Mouse (Mus musculus) hindbrain, embryonic 16.5 days (tissue): ENCODE data around the gene Ptpn9. TPM values are rescaled to one million over a fixed set of nuclear protein-coding genes. Genes with fewer than 3 reads are reported as not detected.

Experiments
- ATAC-seq: fragments of 200-750 bp; cut with Nextera tagmentation; 2 replicates; pipeline ENCODE4 v1.8.0; 2017; ENCODE audit warnings: moderate TSS enrichment, moderate library complexity
- H3K27ac ChIP-seq: fragments of 300-500 bp; sonication (generic); 2 replicates; pipeline ENCODE4 v1.5.1; 2014; ENCODE audit warnings: low read depth, mild to moderate bottlenecking, control low read depth, low read length, moderate library complexity
- H3K27me3 ChIP-seq: fragments of 300-500 bp; sonication (generic); replicated peaks from 2 replicates; pipeline ENCODE4 v1.6.1; 2014; ENCODE audit warnings: low read length; ENCODE audit not compliant: control insufficient read depth, insufficient read depth
- H3K36me3 ChIP-seq: fragments of 300-500 bp; sonication (generic); 2 replicates; pipeline ENCODE4 v1.6.1; 2014; ENCODE audit warnings: mild to moderate bottlenecking, low read length, moderate library complexity, mixed read lengths; ENCODE audit not compliant: control insufficient read depth, insufficient read depth
- H3K4me1 ChIP-seq: fragments of 300-500 bp; sonication (generic); 2 replicates; pipeline ENCODE4 v1.6.1; 2014; ENCODE audit warnings: low read depth, low read length; ENCODE audit not compliant: control insufficient read depth, insufficient read depth
- H3K4me2 ChIP-seq: fragments of 300-500 bp; sonication (generic); 2 replicates; pipeline ENCODE4 v1.6.1; 2014; ENCODE audit warnings: mild to moderate bottlenecking, low read length, control low read depth, moderate library complexity
- H3K4me3 ChIP-seq: fragments of 300-500 bp; sonication (generic); 2 replicates; pipeline ENCODE4 v1.5.1; 2014; ENCODE audit warnings: mild to moderate bottlenecking, low read length, control low read depth, moderate library complexity
- H3K9ac ChIP-seq: fragments of 300-500 bp; sonication (generic); 2 replicates; pipeline ENCODE4 v1.6.1; 2014; ENCODE audit warnings: low read depth, mild to moderate bottlenecking, control low read depth, low read length, moderate library complexity
- H3K9me3 ChIP-seq: fragments of 300-500 bp; sonication (generic); 2 replicates; pipeline ENCODE4 v1.6.1; 2014; ENCODE audit warnings: mild to moderate bottlenecking, low read length, moderate library complexity; ENCODE audit not compliant: control insufficient read depth
- WGBS: fragments of 180-500 bp; shearing (Covaris S2); extraction: QIAGEN DNeasy Blood & Tissue Kit; methylation state at CpG from one replicate; pipeline ENCODE4 v1.1.7; 2014; 5-methylcytosine and 5-hydroxymethylcytosine counted together
- polyA plus RNA-seq: library from polyadenylated mRNA; unstranded; fragments of >200 nt; fragmentation: Nextera tagmentation; extraction: Ambion mirVana; gene quantifications from 2 replicates; pipeline ENCODE4 v1.2.1, GENCODE M21; 2015

The Ptpn9 gene
- polyA plus RNA-seq, 1 experiment from 2014 or later = 22.9 TPM

DNA sequence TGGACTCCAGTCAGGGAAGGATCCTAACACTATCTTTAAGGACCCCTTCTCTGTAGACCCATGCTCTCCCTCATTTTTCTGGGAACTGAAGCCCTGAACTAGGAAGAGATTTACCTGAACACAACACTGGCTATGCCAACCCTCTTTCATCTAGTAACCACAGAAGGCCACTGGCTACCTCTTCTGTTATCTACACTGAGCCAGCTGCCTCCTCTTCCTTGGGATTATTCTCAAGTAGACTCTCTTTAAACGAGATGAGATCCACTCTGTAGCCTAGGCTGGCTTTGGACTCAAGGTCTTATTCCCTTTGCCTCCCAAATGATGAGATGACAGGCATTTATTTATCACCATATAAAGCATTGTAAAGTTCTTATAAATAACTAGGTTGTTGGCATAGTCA is 75.5 kb downstream of the Ptpn9 start:
- WGBS = 65% methylated on average over 1 of the region's 1 CpGs

DNA sequence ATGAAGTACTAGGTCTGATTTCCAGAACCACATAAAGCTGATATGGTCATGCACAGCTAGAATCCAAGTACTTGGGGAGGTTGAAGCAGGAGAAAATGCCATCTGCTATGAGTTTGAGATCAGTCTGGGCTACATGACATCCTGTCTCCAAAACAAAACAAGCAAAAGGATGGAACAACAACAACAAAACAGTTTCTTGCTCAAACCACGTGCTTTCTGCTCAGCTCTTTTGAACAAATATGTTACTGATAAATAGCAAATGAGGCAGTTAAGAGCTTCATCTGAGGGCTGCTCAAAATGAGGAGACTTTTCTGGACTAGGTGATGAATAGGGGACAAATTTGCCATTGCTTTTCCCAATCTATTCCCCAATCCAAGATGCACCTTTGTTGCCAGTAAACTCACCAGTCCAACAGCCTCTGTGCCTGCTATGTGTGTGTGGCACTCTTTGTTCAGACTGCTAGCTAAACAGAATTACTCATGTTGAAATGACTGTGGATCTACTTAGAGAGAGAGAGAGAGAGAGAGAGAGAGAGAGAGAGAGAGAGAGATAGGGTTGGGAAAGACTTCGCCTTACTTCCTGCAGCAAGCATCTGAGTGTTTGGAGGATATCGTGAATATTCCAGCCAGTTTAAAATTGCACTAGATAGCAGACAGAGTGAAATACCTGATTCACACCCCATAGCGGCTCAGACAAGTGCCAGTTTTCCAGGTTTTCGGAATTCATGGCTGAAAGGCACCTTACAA is 76.2 kb downstream of the Ptpn9 start:
- no peaks in the 10 kb centered on the region for H3K9me3 ChIP-seq
- no peak for ATAC-seq
- WGBS = 26% methylated on average over 5 of the region's 5 CpGs
- H3K4me1 ChIP-seq = peaks cover 23% of the 10 kb centered on the region
- no peaks in the 10 kb centered on the region for H3K27me3 ChIP-seq
- no peak overlapping the region for H3K27ac ChIP-seq
- peak overlapping the region; percentile 8 for H3K9ac ChIP-seq
- no peaks in the 10 kb centered on the region for H3K36me3 ChIP-seq
- H3K4me2 ChIP-seq = peak overlapping the region; percentile 83
- peak overlapping the region; percentile 99 for H3K4me3 ChIP-seq

More for the DNA sequence above, 75.5 kb downstream of the Ptpn9 start:
- Histone ChIP-seq H3K9me3 (no peaks in the 10 kb centered on the region), H3K4me3 (no peak overlapping the region), H3K9ac (no peak overlapping the region; the same call in 1 of the 2 replicates), H3K27me3 (no peaks in the 10 kb centered on the region), H3K36me3 (no peaks in the 10 kb centered on the region), H3K4me2 (no peak overlapping the region), H3K4me1 (peaks cover 22% of the 10 kb centered on the region), H3K27ac (no peak overlapping the region)
- no peak for ATAC-seq

- H3K27me3 ChIP-seq = no peaks in the 10 kb centered on the region
- H3K36me3 ChIP-seq = no peaks in the 10 kb centered on the region
- 0% methylated on average over 34 of the region's 34 CpGs for WGBS
- H3K9me3 ChIP-seq = no peaks in the 10 kb centered on the region
- H3K27ac ChIP-seq = peak within 1 kb of the TSS; percentile 99
- no peak for ATAC-seq
- peak within 1 kb of the TSS; percentile 74 for H3K9ac ChIP-seq
- peak within 1 kb of the TSS; percentile 83 for H3K4me2 ChIP-seq
- peaks cover 23% of the 10 kb centered on the region for H3K4me1 ChIP-seq
- H3K4me3 ChIP-seq = peak within 1 kb of the TSS; percentile 99
Measured at GRCm38 (mm10) chr9:57071801-57072351, 77.2 kb downstream of the Ptpn9 start, which contains the start of gene Sin3a. Gene Sin3a (plus strand): TSS chr9:57072040.

DNA sequence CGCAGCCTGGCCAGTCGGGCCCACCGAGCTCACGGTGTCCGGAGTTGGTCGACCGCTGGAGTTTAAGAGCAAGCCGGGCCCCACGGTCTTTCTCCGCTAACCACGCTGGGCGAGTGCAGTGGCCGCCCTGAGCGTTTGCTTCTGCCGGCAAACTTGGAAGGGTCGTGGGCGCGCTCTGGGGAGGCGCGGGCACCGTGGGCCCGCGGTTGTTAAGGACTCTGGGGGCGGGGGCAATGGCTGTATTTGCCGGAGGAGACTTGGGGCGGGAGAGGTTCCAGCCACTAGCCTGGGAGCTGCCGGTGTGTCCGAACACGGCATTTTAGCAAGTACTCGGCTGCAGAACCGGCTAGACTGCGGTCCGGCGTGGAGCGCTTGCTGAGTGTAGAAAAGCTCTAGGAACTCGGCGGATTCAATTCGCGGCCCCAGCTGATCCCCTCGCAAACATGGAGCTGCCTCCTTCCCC is 77.8 kb downstream of the Ptpn9 start:
- Histone ChIP-seq H3K36me3 (no peaks in the 10 kb centered on the region), H3K4me2 (peak overlapping the region; percentile 83), H3K4me1 (peaks cover 27% of the 10 kb centered on the region), H3K27ac (peak overlapping the region; percentile 99), H3K9ac (peak overlapping the region; percentile 74), H3K27me3 (no peaks in the 10 kb centered on the region), H3K4me3 (peak overlapping the region; percentile 99), H3K9me3 (no peaks in the 10 kb centered on the region)
- WGBS = under 1% methylated on average over 40 of the region's 40 CpGs
- no peak for ATAC-seq

DNA sequence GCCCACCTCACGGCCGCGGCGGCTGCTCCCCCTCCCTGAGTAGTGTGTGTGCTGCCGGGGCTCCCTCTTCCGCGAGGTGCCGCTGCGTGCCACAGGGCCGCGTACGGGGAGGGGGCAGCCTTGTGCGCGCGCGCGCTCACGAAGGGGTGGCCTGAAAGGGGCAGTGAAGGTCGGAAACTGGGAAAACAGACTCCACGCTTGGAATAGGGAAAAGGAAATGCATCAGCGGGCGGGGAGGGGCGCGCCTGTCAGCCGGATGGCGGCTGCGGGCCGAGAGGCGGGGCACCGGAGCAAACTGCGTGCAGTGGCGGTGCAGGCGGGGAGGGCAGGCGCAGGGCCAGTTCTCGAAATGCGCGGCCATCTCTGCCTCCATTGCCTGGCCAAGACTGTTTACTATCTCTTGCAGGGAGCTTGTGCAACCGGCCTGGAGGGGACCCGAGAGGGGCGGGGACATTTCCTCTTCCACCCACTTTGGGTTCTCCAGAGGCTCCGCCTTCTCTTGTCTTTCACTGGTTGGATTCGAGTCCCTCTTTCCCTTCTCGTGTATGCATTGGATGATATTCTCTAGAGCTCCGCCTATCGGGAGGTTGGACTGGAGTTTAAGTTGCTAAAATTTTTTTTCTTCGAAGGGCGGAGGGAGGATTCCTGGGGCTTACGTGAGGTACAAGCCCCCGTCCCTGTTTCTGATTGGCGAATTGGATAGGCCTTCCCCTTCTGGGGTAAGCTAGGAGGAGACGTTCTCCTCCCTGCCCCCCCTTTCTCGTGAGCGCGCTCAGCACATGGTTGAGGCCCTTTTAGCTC is 78.5 kb downstream of the Ptpn9 start:
- H3K27ac ChIP-seq = peak overlapping the region; percentile 99
- peak overlapping the region; percentile 83 for H3K4me2 ChIP-seq
- peak overlapping the region; percentile 99 for H3K4me3 ChIP-seq
- H3K36me3 ChIP-seq = no peaks in the 10 kb centered on the region
- H3K9me3 ChIP-seq = no peaks in the 10 kb centered on the region
- peak; percentile 75 for ATAC-seq
- peaks cover 31% of the 10 kb centered on the region for H3K4me1 ChIP-seq
- H3K27me3 ChIP-seq = no peaks in the 10 kb centered on the region
- peak overlapping the region; percentile 74 for H3K9ac ChIP-seq
- WGBS = under 1% methylated on average over 46 of the region's 54 CpGs

DNA sequence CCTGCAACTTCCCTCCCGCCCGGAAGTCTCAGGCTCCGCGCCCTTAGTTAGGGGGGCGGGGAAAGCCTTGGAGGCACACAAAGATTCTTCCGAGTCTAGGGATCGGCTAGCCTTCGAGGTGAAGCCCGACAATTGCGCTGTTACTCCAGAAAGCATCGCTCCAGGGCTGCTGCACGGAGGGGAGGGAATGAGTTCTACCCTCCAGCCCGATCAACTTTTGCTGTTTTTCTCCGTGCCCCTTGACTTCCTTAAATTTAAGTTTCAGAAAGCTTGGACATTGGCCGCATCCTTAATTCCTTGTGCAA is 79.0 kb downstream of the Ptpn9 start:
- H3K9me3 ChIP-seq = no peaks in the 10 kb centered on the region
- peak overlapping the region; percentile 83 for H3K4me2 ChIP-seq
- H3K27me3 ChIP-seq = no peaks in the 10 kb centered on the region
- peak overlapping the region; percentile 51 for H3K9ac ChIP-seq
- peaks cover 31% of the 10 kb centered on the region for H3K4me1 ChIP-seq
- H3K36me3 ChIP-seq = no peaks in the 10 kb centered on the region
- H3K27ac ChIP-seq = peak overlapping the region; percentile 99
- ATAC-seq = no peak
- WGBS = under 1% methylated on average over 15 of the region's 15 CpGs
- H3K4me3 ChIP-seq = peak overlapping the region; percentile 99

DNA sequence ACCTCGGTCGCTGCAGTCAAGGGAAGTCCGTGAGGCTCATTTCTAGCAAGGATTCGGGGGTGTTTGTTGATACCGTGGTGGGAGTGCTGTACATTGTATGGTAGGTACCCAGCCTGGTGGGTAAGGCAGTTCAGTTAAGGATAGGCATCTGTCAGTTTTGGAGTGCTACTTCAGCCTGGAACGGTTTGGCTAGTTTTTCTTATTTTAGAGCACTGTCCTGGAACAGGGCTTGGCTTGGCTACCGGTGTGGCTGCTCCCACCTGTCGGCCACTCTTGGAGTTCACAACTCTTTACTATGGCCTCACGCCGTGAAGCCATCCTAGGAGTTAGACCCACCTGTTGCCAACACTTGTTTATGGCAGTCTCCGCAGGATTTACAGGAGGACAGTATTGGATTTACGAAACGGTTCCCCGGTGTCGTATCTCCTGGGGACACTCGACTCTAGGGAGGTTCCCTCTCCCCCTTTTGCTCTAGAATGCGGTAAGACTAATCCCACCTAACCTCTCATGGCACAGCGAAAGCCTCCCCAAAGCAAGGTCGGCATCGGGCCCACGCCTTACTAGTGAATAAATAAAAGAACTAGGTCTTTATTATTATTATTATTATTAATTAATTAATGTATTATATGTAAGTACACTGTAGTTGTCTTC is 79.6 kb downstream of the Ptpn9 start:
- WGBS = 6% methylated on average over 21 of the region's 21 CpGs
- H3K4me2 ChIP-seq = peak overlapping the region; percentile 83
- no peak for ATAC-seq
- no peaks in the 10 kb centered on the region for H3K9me3 ChIP-seq
- H3K27ac ChIP-seq = peak overlapping the region; percentile 99
- no peaks in the 10 kb centered on the region for H3K36me3 ChIP-seq
- no peaks in the 10 kb centered on the region for H3K27me3 ChIP-seq
- peaks cover 31% of the 10 kb centered on the region for H3K4me1 ChIP-seq
- peak overlapping the region; percentile 51 for H3K9ac ChIP-seq
- peak overlapping the region; percentile 99 for H3K4me3 ChIP-seq

- Histone ChIP-seq H3K4me3 (peak overlapping the region; percentile 99), H3K27me3 (no peaks in the 10 kb centered on the region), H3K9me3 (no peaks in the 10 kb centered on the region), H3K9ac (peak overlapping the region; percentile 53), H3K27ac (peak overlapping the region; percentile 83), H3K36me3 (no peaks in the 10 kb centered on the region), H3K4me2 (peak overlapping the region; percentile 83), H3K4me1 (peaks cover 31% of the 10 kb centered on the region)
- no peak for ATAC-seq
- WGBS = 6% methylated on average over 17 of the region's 17 CpGs
Measured at GRCm38 (mm10) chr9:57074822-57075603, 80.3 kb downstream of the Ptpn9 start.
